Mouse (Mus musculus) CH12.LX (cell line): Measurements from ENCODE around the gene Procr.

Source experiments
- BHLHE40 ChIP-seq: IDR thresholded peaks from 2 replicates; pipeline ENCODE4 v1.6.1; 2011; ENCODE audit warnings: mild to moderate bottlenecking, low read depth, low read length, improper control_type of control experiment
- CTCF ChIP-seq, 2 experiments: IDR thresholded peaks in 1 of 2; conservative IDR thresholded peaks in 1 of 2; 2 replicates each; pipeline ENCODE4 v1.5.1; 2011 to 2012; ENCODE audit warnings: low read depth in 2 of 2, low read length in 2 of 2, improper control_type of control experiment in 1 of 2, inconsistent platforms in 1 of 2, mild to moderate bottlenecking in 1 of 2, moderate library complexity in 1 of 2
- E2F4 ChIP-seq: IDR thresholded peaks from 2 replicates; pipeline ENCODE4 v1.6.1; 2011; ENCODE audit warnings: low read depth, low read length, improper control_type of control experiment; ENCODE audit not compliant: insufficient replicate concordance
- KAT2A ChIP-seq: IDR thresholded peaks from 2 replicates; pipeline ENCODE4 v1.6.1; 2012; ENCODE audit warnings: low read length, improper control_type of control experiment, inconsistent platforms; ENCODE audit not compliant: insufficient replicate concordance
- MEF2A ChIP-seq: IDR thresholded peaks from 2 replicates; pipeline ENCODE4 v1.6.1; 2014; ENCODE audit warnings: low read depth, mild to moderate bottlenecking, inconsistent platforms, low read length, improper control_type of control experiment, borderline replicate concordance
- POLR2A ChIP-seq: IDR thresholded peaks from 2 replicates; pipeline ENCODE4 v1.6.1; 2011; ENCODE audit warnings: low read depth, mild to moderate bottlenecking, improper control_type of control experiment, low read length
- RCOR1 ChIP-seq: conservative IDR thresholded peaks from 2 replicates; pipeline ENCODE4 v1.6.1; 2012; ENCODE audit warnings: low read depth, mild to moderate bottlenecking, inconsistent platforms, low read length, improper control_type of control experiment

- TF ChIP-seq CTCF (conservative IDR thresholded peaks at IDR 0.05 in 1 of 2, IDR thresholded peaks at IDR 0.05 in 1 of 2; ENCODE audit: low read depth in 2 of 2, low read length in 2 of 2) (no peak), KAT2A (no peak), MEF2A (no peak), E2F4 (no peak), POLR2A (no peak), RCOR1 (no peak), BHLHE40 (no peak)
Observed at GRCm38 (mm10) chr2:155742931-155743337, 8.0 kb upstream of the Procr start.
